Mouse (Mus musculus) erythroblast, adult 5-6 weeks (primary cell): Measurements from ENCODE around the gene Rhox8. TPM values are rescaled to one million over a fixed set of nuclear protein-coding genes. Genes with fewer than 3 reads are reported as not detected.
"Not testable (repeated sequence)": the region's sequence is repeated elsewhere in the genome, so short reads cannot be mapped to it uniquely, and the experiment has no call there.

ENCODE experiments used
- ATAC-seq: replicated peaks from 2 replicates; pipeline ENCODE4 v1.8.0; 2016; ENCODE audit warnings: moderate number of reproducible peaks, mild to moderate bottlenecking, moderate TSS enrichment, inconsistent platforms; ENCODE audit not compliant: poor library complexity, low FRiP score, severe bottlenecking
- total RNA-seq, 2 experiments: library from RNA; stranded (forward) in 1 of 2; stranded (reverse) in 1 of 2; fragments of 150-400 nt in 1 of 2; fragments of 200-764, 138-1000 nt in 1 of 2; gene quantifications; 2 replicates each; pipeline versions ENCODE4 v1.2.3 to v1.2.4; 2015 to 2017; ENCODE audit warnings: low replicate concordance in 2 of 2

The Rhox8 gene
- total RNA-seq (2015; ENCODE audit: low replicate concordance), result 4.0 TPM in 1 of 2 replicates, not detected in the other
- not detected in 2 replicates for total RNA-seq (2017; ENCODE audit: low replicate concordance)

DNA sequence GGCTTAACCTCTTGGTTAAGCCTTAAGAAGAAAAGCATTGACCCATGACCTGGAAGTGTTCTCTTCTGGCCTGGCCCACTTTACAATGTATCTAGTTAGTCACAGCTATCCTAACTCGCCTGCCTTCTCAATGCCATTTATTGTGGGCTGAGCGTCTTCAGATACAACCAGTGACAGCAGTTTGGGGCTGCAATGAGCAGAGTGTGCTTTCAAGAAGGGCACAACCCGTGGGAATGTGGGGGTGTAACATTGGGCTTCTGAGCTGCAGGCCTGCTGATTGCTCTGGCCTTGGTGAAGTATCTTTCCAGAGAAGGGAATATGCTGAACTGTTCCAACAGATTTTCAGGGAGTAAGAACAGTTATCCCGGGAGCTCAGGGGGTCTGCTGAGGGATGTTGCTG is at the start of gene Rhox8:
TSS of gene Rhox8 (minus strand) at position 101 of the 400 bp plus-strand sequence.
- no peak for ATAC-seq

DNA sequence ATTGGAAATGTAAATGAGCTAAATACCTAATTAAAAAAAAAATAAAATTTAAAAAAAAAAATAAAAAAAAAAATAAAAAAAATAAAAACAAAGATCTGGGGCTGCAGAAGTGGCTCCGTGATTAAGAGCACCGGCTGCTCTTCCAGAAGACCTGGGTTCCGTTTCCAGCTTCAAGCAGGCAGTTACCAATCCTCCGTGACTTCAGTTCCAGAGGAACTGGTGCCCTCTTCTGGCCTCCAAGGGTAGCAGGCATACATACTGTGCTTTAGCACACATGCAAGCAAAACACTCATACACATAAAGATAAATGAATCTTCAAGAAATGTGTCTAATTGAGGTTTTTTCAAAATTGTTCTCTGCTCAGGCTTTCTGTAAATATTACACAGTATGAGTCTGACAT is 37.6 kb upstream of the Rhox8 start:
- no peak for ATAC-seq

DNA sequence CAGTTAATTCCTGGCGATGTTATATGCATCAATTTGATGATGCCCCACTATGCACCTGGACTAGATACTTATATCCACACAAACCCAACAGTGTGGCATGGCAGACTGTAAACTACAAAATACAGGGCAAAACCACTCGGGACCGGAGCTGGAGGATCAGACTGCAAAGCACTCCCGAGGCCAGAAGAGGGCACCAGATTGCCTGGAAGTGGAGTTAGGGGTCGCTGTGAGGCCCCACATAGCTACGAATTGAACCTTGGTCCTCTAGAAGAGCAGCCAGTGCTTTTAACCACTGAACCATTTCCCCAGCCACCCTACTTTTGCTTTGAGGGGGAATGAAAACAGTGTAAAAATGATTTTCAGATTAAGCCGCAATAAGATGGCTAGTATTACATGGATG is 29.8 kb upstream of the Rhox8 start:
- no peak for ATAC-seq

DNA sequence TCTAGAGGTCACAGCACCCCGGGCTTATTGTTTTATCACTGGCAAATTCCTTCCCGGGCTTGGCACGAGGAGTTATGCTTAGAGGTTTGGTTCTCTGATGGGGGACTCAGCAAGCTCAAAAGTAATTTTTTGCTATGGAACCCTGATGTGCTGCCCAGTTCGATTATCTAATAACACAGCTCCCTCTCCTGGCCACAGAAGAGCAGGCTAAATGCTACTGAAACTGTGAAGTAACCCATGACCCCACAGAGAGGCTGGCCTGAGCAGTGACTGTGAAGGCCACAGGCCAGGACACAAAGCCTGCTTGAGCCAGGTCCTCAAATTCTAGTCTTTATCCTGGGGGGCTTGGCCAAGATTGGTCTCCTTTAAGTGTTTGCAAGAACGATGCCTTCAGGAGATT is 25.0 kb upstream of the Rhox8 start:
- ATAC-seq, result no peak

DNA sequence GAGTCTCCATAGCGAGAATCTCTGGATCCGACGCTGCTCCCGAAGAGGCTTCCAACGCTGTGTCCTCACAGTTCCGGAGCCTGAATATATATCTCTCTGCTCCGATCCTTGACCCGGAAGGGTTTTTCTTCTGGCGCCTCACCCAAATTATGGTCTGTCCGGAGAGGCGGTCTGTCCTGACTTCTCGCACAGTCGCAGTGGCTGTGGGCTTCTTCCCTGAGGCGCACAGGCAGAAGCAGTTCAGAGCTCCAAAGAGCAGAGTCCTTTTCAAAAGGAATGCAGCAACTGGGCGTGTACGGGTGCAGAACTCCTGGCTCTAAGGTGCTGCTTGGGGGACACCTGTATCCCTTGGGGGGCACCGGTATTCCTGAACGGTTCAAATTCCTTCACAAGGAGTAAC is 22.9 kb upstream of the Rhox8 start, which contains the start of gene Rhox9:
TSS of gene Rhox9 (minus strand) at position 101 of the 400 bp plus-strand sequence.
- not testable (repeated sequence) for ATAC-seq

DNA sequence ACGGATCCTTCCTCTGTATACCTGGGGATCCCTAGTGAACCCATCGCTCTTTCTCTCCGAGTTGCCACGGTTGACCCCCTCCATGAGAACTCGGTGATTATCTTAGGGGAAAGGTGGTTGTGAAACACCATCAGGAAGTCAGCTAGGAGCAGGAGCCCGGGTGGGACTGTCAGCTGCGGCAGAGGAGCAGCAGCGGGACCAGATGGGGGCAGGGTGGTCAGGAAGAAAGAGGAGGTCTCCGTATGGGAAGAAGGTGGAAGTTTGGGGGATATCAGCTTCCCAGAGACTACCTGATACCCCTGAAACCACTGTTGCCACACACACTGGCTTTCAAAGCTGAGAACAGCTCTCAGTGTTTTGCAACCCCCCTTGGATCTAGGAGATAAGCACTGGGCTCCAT is 18.4 kb upstream of the Rhox8 start, which contains the start of gene Rhox7b:
TSS of gene Rhox7b (minus strand) at position 101 of the 400 bp plus-strand sequence.
- not testable (repeated sequence) for ATAC-seq

DNA sequence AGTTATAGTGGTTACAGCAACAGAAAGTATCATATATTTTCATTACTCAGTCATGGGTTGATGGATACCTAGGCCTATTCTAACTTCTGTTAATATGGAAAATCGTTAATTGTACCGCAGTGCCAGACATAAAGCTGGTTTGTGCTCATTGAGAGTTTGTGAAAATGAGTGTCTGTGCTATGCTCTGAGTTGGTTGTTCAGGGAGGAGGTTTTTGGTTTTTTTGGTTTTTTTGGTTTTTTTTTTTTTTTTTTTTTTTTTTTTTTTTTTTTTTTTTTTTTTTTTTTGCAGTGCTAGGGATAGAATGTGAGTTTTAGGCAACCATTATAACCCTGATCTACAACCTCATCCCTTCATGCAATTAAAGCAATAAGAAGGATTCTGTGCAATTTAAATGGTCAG is 7.1 kb downstream of the Rhox8 start:
- ATAC-seq, result no peak

DNA sequence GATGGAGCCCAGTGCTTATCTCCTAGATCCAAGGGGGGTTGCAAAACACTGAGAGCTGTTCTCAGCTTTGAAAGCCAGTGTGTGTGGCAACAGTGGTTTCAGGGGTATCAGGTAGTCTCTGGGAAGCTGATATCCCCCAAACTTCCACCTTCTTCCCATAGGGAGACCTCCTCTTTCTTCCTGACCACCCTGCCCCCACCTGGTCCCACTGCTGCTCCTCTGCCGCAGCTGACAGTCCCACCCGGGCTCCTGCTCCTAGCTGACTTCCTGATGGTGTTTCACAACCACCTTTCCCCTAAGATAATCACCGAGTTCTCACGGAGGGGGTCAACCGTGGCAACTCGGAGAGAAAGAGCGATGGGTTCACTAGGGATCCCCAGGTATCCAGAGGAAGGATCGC is 47.4 kb downstream of the Rhox8 start, which contains the start of gene Rhox7a:
TSS of gene Rhox7a (plus strand) at position 301 of the 400 bp plus-strand sequence.
- not testable (repeated sequence) for ATAC-seq

DNA sequence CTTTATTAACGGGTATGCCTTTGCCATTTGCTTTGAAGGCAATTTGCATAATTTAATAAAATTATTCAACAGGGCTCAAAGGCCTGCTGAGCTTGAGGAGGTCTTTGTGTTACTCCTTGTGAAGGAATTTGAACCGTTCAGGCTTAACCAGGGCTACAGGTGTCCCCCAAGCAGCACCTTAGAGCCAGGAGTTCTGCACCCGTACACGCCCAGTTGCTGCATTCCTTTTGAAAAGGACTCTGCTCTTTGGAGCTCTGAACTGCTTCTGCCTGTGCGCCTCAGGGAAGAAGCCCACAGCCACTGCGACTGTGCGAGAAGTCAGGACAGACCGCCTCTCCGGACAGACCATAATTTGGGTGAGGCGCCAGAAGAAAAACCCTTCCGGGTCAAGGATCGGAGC is 52.1 kb downstream of the Rhox8 start, which contains the start of gene Rhox6:
TSS of gene Rhox6 (plus strand) at position 301 of the 400 bp plus-strand sequence.
- ATAC-seq, result not testable (repeated sequence)

Other genes with a start within 250 kb of the Rhox8 start
- gene Rhox2g, start 235.5 kb downstream of the Rhox8 start, total RNA-seq (2015; ENCODE audit: low replicate concordance), result not detected in 2 replicates
- gene Rhox2g, start 235.5 kb downstream of the Rhox8 start, total RNA-seq (2017; ENCODE audit: low replicate concordance), result not detected in 2 replicates
- not detected in 2 replicates for gene Rhox4g, start 227.6 kb downstream of the Rhox8 start, total RNA-seq (2015; ENCODE audit: low replicate concordance)
- gene Rhox4g, start 227.6 kb downstream of the Rhox8 start, total RNA-seq (2017; ENCODE audit: low replicate concordance), result not detected in 2 replicates
- gene Rhox3h, start 210.2 kb downstream of the Rhox8 start, total RNA-seq (2015; ENCODE audit: low replicate concordance), result not detected in 2 replicates
- gene Rhox3h, start 210.2 kb downstream of the Rhox8 start, total RNA-seq (2017; ENCODE audit: low replicate concordance), result not detected in 2 replicates
- gene Rhox2h, start 205.7 kb downstream of the Rhox8 start, total RNA-seq (2015; ENCODE audit: low replicate concordance), result not detected in 2 replicates
- gene Rhox2h, start 205.7 kb downstream of the Rhox8 start, total RNA-seq (2017; ENCODE audit: low replicate concordance), result not detected in 2 replicates
- not detected in 2 replicates for gene Rhox5, start 74.1 kb downstream of the Rhox8 start, total RNA-seq (2015; ENCODE audit: low replicate concordance)
- not detected in 2 replicates for gene Rhox5, start 74.1 kb downstream of the Rhox8 start, total RNA-seq (2017; ENCODE audit: low replicate concordance)
- gene Rhox6, start 52.0 kb downstream of the Rhox8 start, total RNA-seq (2015; ENCODE audit: low replicate concordance), result not detected in 2 replicates
- not detected in 2 replicates for gene Rhox6, start 52.0 kb downstream of the Rhox8 start, total RNA-seq (2017; ENCODE audit: low replicate concordance)
- not detected in 2 replicates for gene Rhox7a, start 47.3 kb downstream of the Rhox8 start, total RNA-seq (2015; ENCODE audit: low replicate concordance)
- not detected in 2 replicates for gene Rhox7a, start 47.3 kb downstream of the Rhox8 start, total RNA-seq (2017; ENCODE audit: low replicate concordance)
- not detected in 2 replicates for gene Rhox7b, start 18.3 kb upstream of the Rhox8 start, total RNA-seq (2015; ENCODE audit: low replicate concordance)
- not detected in 2 replicates for gene Rhox7b, start 18.3 kb upstream of the Rhox8 start, total RNA-seq (2017; ENCODE audit: low replicate concordance)
- gene Rhox9, start 22.8 kb upstream of the Rhox8 start, total RNA-seq (2015; ENCODE audit: low replicate concordance), result not detected in 2 replicates
- gene Rhox9, start 22.8 kb upstream of the Rhox8 start, total RNA-seq (2017; ENCODE audit: low replicate concordance), result not detected in 2 replicates
- not detected in 2 replicates for gene Btg1-ps1, start 139.9 kb upstream of the Rhox8 start, total RNA-seq (2015; ENCODE audit: low replicate concordance)
- gene Btg1-ps1, start 139.9 kb upstream of the Rhox8 start, total RNA-seq (2017; ENCODE audit: low replicate concordance), result not detected in 2 replicates
- gene Btg1-ps2, start 164.2 kb upstream of the Rhox8 start, total RNA-seq (2015; ENCODE audit: low replicate concordance), result not detected in 2 replicates
- not detected in 2 replicates for gene Btg1-ps2, start 164.2 kb upstream of the Rhox8 start, total RNA-seq (2017; ENCODE audit: low replicate concordance)
- gene Rhox10, start 187.5 kb upstream of the Rhox8 start, total RNA-seq (2015; ENCODE audit: low replicate concordance), result not detected in 2 replicates
- not detected in 2 replicates for gene Rhox10, start 187.5 kb upstream of the Rhox8 start, total RNA-seq (2017; ENCODE audit: low replicate concordance)
- gene Rhox11, start 206.2 kb upstream of the Rhox8 start, total RNA-seq (2015; ENCODE audit: low replicate concordance), result not detected in 2 replicates
- not detected in 2 replicates for gene Rhox11, start 206.2 kb upstream of the Rhox8 start, total RNA-seq (2017; ENCODE audit: low replicate concordance)
- not detected in 2 replicates for gene Rhox12, start 232.0 kb upstream of the Rhox8 start, total RNA-seq (2015; ENCODE audit: low replicate concordance)
- gene Rhox12, start 232.0 kb upstream of the Rhox8 start, total RNA-seq (2017; ENCODE audit: low replicate concordance), result not detected in 2 replicates
- gene Rhox13, start 242.3 kb upstream of the Rhox8 start, total RNA-seq (2015; ENCODE audit: low replicate concordance), result not detected in 2 replicates
- not detected in 2 replicates for gene Rhox13, start 242.3 kb upstream of the Rhox8 start, total RNA-seq (2017; ENCODE audit: low replicate concordance)